Mouse (Mus musculus): ENCODE results near the gene Cers1. TPM values are rescaled to one million over a fixed set of nuclear protein-coding genes. Genes with fewer than 3 reads are reported as not detected.
A peak's percentile ranks its signal among the peaks of the same experiment; 100 is the strongest.

The Cers1 gene
- polyA plus RNA-seq, 1 experiment, result 4.4 TPM

GRCm38 (mm10) chr8:70323716-70324115 is 8.1 kb downstream of the Cers1 start:
- H3K79me2 ChIP-seq (ENCODE audit: control insufficient read depth, insufficient read depth), result no peaks in the 10 kb centered on the region
- no peaks in the 10 kb centered on the region for H3K27me3 ChIP-seq (ENCODE audit: control insufficient read depth, insufficient read depth, insufficient read length)
- no peak overlapping the region for H3K4me2 ChIP-seq (ENCODE audit: low read depth)
- no peak overlapping the region for H3ac ChIP-seq (ENCODE audit: control insufficient read depth, insufficient read length)
- no peak overlapping the region for H3K4me3 ChIP-seq
- H3K36me3 ChIP-seq (ENCODE audit: control insufficient read depth, insufficient read depth), result no peaks in the 10 kb centered on the region
- no peak for TF ChIP-seq REST (IDR thresholded peaks at IDR 0.05; ENCODE audit: insufficient read depth, insufficient read length)
- no peak for TF ChIP-seq POLR2AphosphoS2 (IDR thresholded peaks at IDR 0.05; ENCODE audit: insufficient read length, low read depth)
- no peak for TF ChIP-seq SRF (IDR thresholded peaks at IDR 0.05; ENCODE audit: control insufficient read depth, insufficient read length, low read depth)
- TF ChIP-seq MYOG (IDR thresholded peaks at IDR 0.05; ENCODE audit: control insufficient read depth in 1 of 3, insufficient read depth in 1 of 3, insufficient read length in 2 of 3, low read depth in 2 of 3), result no peak

- H3K4me2 ChIP-seq (ENCODE audit: low read depth), result no peak overlapping the region
- no peak overlapping the region for H3K4me3 ChIP-seq
- no peak overlapping the region for H3ac ChIP-seq (ENCODE audit: control insufficient read depth, insufficient read length)
- H3K79me2 ChIP-seq (ENCODE audit: control insufficient read depth, insufficient read depth), result no peaks in the 10 kb centered on the region
- no peaks in the 10 kb centered on the region for H3K27me3 ChIP-seq (ENCODE audit: control insufficient read depth, insufficient read depth, insufficient read length)
- no peak for TF ChIP-seq REST (IDR thresholded peaks at IDR 0.05; ENCODE audit: insufficient read depth, insufficient read length)
- TF ChIP-seq E2F4 (IDR thresholded peaks at IDR 0.05; ENCODE audit: insufficient read depth), result no peak
- TF ChIP-seq CEBPB (IDR thresholded peaks at IDR 0.05; ENCODE audit: insufficient read depth, poor library complexity, severe bottlenecking), result no peak
- no peak for TF ChIP-seq USF1 (IDR thresholded peaks at IDR 0.05; ENCODE audit: low read depth)
- TF ChIP-seq TCF12 (IDR thresholded peaks at IDR 0.05; ENCODE audit: insufficient read depth, poor library complexity, severe bottlenecking), result no peak
- peaks cover 4% of the 10 kb centered on the region for H3K36me3 ChIP-seq (ENCODE audit: control insufficient read depth, insufficient read depth)
Measured at GRCm38 (mm10) chr8:70327512-70327911, 11.9 kb downstream of the Cers1 start.

GRCm38 (mm10) chr8:70329124-70329834 is 13.7 kb downstream of the Cers1 start, which contains the start of gene Gdf1:
Gdf1 (plus strand) TSS chr8:70329817.
- peaks cover 12% of the 10 kb centered on the region for H3K36me3 ChIP-seq (ENCODE audit: control insufficient read depth, insufficient read depth)
- no peak within 1 kb of the TSS for H3K4me2 ChIP-seq (ENCODE audit: low read depth)
- H3K27me3 ChIP-seq (ENCODE audit: control insufficient read depth, insufficient read depth, insufficient read length), result no peaks in the 10 kb centered on the region
- no peaks in the 10 kb centered on the region for H3K79me2 ChIP-seq (ENCODE audit: control insufficient read depth, insufficient read depth)
- H3K4me3 ChIP-seq, result no peak within 1 kb of the TSS
- no peak for TF ChIP-seq SRF (IDR thresholded peaks at IDR 0.05; ENCODE audit: control insufficient read depth, insufficient read length, low read depth)
- TF ChIP-seq TCF3 (IDR thresholded peaks at IDR 0.05; ENCODE audit: insufficient read length, low read depth), result no peak
- no peak for TF ChIP-seq POLR2A (IDR thresholded peaks at IDR 0.05; ENCODE audit: insufficient read length, low read depth)
- no peak for TF ChIP-seq CEBPB (IDR thresholded peaks at IDR 0.05; ENCODE audit: insufficient read depth, poor library complexity, severe bottlenecking)
- no peak for TF ChIP-seq E2F4 (IDR thresholded peaks at IDR 0.05; ENCODE audit: insufficient read depth)
- no peak for TF ChIP-seq MAX (IDR thresholded peaks at IDR 0.05; ENCODE audit: low read depth)
- no peak within 1 kb of the TSS for H3ac ChIP-seq (ENCODE audit: control insufficient read depth, insufficient read length)

GRCm38 (mm10) chr8:70329835-70330740 is 14.5 kb downstream of the Cers1 start:
- H3K36me3 ChIP-seq (ENCODE audit: control insufficient read depth, insufficient read depth), result peaks cover 17% of the 10 kb centered on the region
- H3K27me3 ChIP-seq (ENCODE audit: control insufficient read depth, insufficient read depth, insufficient read length), result no peaks in the 10 kb centered on the region

GRCm38 (mm10) chr8:70330741-70331364 is 15.3 kb downstream of the Cers1 start:
- no peak overlapping the region for H3ac ChIP-seq (ENCODE audit: control insufficient read depth, insufficient read length)

More at GRCm38 (mm10) chr8:70329835-70330740, 14.5 kb downstream of the Cers1 start:
- TF ChIP-seq POLR2AphosphoS2 (IDR thresholded peaks at IDR 0.05; ENCODE audit: insufficient read length, low read depth) (peak; percentile 65), TCF12 (IDR thresholded peaks at IDR 0.05; ENCODE audit: insufficient read depth, poor library complexity, severe bottlenecking) (no peak)
- no peak overlapping the region for H3K4me2 ChIP-seq (ENCODE audit: low read depth)
- no peak overlapping the region for H3K4me3 ChIP-seq
- no peak overlapping the region for H3ac ChIP-seq (ENCODE audit: control insufficient read depth, insufficient read length)
- H3K79me2 ChIP-seq (ENCODE audit: control insufficient read depth, insufficient read depth), result no peaks in the 10 kb centered on the region

More at GRCm38 (mm10) chr8:70330741-70331364, 15.3 kb downstream of the Cers1 start:
- H3K27me3 ChIP-seq (ENCODE audit: control insufficient read depth, insufficient read depth, insufficient read length), result no peaks in the 10 kb centered on the region
- H3K4me2 ChIP-seq (ENCODE audit: low read depth), result no peak overlapping the region
- TF ChIP-seq POLR2AphosphoS2 (IDR thresholded peaks at IDR 0.05; ENCODE audit: insufficient read length, low read depth), result peak; percentile 71
- TF ChIP-seq MYOG (IDR thresholded peaks at IDR 0.05; ENCODE audit: control insufficient read depth in 1 of 3, insufficient read depth in 1 of 3, insufficient read length in 2 of 3, low read depth in 2 of 3), result peak in 1 of 3 experiments; percentile 3
- peak; percentile 30 for TF ChIP-seq POLR2A (IDR thresholded peaks at IDR 0.05; ENCODE audit: insufficient read length, low read depth)
- TF ChIP-seq SRF (IDR thresholded peaks at IDR 0.05; ENCODE audit: control insufficient read depth, insufficient read length, low read depth), result no peak
- no peak for TF ChIP-seq MYOD1 (IDR thresholded peaks at IDR 0.05; ENCODE audit: control insufficient read depth in 1 of 3, insufficient read length in 2 of 3, low read depth in 2 of 3)
- no peak for TF ChIP-seq CEBPB (IDR thresholded peaks at IDR 0.05; ENCODE audit: insufficient read depth, poor library complexity, severe bottlenecking)
- peaks cover 23% of the 10 kb centered on the region for H3K36me3 ChIP-seq (ENCODE audit: control insufficient read depth, insufficient read depth)
- H3K4me3 ChIP-seq, result no peak overlapping the region
- H3K79me2 ChIP-seq (ENCODE audit: control insufficient read depth, insufficient read depth), result no peaks in the 10 kb centered on the region
